Mouse (Mus musculus): ENCODE measurements around the gene Chst13.

DNA sequence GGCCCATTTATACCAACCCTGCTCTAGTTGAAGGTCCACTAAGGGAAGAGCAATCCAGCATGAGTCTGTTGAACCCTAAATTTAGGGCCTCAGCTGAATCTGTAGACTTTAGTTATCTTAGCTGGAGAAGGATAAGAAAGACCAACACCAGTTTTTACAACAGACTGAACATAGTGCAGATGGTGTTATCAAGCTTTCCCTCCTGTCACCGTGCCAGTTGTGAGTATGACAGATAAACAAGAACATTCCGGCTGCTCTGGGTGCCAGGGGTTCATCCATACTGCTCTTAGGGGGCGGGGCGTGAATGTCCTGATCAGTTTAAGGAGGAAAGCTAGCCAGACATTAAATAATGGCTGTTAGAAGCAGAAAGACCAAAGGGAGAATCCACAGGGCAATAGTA lies 49.7 kb upstream of the Chst13 start:
- TF ChIP-seq CTCF (IDR thresholded peaks at IDR 0.05; ENCODE audit: borderline replicate concordance, control insufficient read depth, extremely low read depth, insufficient read depth, low read length, poor library complexity): no peak
- no peak for TF ChIP-seq POLR2A (IDR thresholded peaks at IDR 0.05; ENCODE audit: control insufficient read depth, extremely low read depth, insufficient read depth, low read length, poor library complexity)

Data from thymus, adult 2 months (tissue).